Mouse (Mus musculus) midbrain, postnatal 0 days (tissue): ENCODE data around the gene Gpr6. TPM values are rescaled to one million over a fixed set of nuclear protein-coding genes. Genes with fewer than 3 reads are reported as not detected.
A peak's percentile ranks its signal among the peaks of the same experiment; 100 is the strongest.

Experiments
- ATAC-seq: fragments of 200-750 bp; cut with Nextera tagmentation; 2 replicates; pipeline ENCODE4 v1.8.0; 2017; ENCODE audit warnings: moderate number of reproducible peaks, mild to moderate bottlenecking, moderate TSS enrichment, moderate library complexity; ENCODE audit not compliant: low FRiP score
- DNase-seq: peaks from one replicate; pipeline ENCODE4 v3.0.0-alpha.2; 2015; ENCODE audit warnings: low spot score
- H3K27ac ChIP-seq: fragments of 300-500 bp; sonication (generic); 2 replicates; pipeline ENCODE4 v1.5.1; 2014; ENCODE audit warnings: low read depth, mild to moderate bottlenecking, low read length, mixed read lengths
- H3K27me3 ChIP-seq: fragments of 300-500 bp; sonication (generic); 2 replicates; pipeline ENCODE4 v1.6.1; 2014; ENCODE audit warnings: low read length, control low read depth, mixed read lengths; ENCODE audit not compliant: insufficient read depth
- H3K36me3 ChIP-seq: fragments of 300-500 bp; sonication (generic); 2 replicates; pipeline ENCODE4 v1.6.1; 2014; ENCODE audit warnings: low read length, control low read depth, mixed read lengths; ENCODE audit not compliant: insufficient read depth
- H3K4me1 ChIP-seq: fragments of 300-500 bp; sonication (generic); 2 replicates; pipeline ENCODE4 v1.6.1; 2014; ENCODE audit warnings: mild to moderate bottlenecking, control low read depth, antibody characterized with exemption, low read length, mixed read lengths; ENCODE audit not compliant: insufficient read depth
- H3K4me2 ChIP-seq: fragments of 300-500 bp; sonication (generic); 2 replicates; pipeline ENCODE4 v1.6.1; 2014; ENCODE audit warnings: low read depth, mild to moderate bottlenecking, low read length, mixed read lengths; ENCODE audit not compliant: poor library complexity, severe bottlenecking
- H3K4me3 ChIP-seq: fragments of 300-500 bp; sonication (generic); 2 replicates; pipeline ENCODE4 v1.5.1; 2014; ENCODE audit warnings: low read depth, mild to moderate bottlenecking, low read length, moderate library complexity
- H3K9ac ChIP-seq: fragments of 300-500 bp; sonication (generic); replicated peaks from 2 replicates; pipeline ENCODE4 v1.6.1; 2014; ENCODE audit warnings: mild to moderate bottlenecking, low read length, moderate library complexity, mixed read lengths; ENCODE audit not compliant: poor library complexity, severe bottlenecking
- H3K9me3 ChIP-seq: fragments of 300-500 bp; sonication (generic); 2 replicates; pipeline ENCODE4 v1.6.1; 2016; ENCODE audit warnings: low read length, control low read depth
- CTCF ChIP-seq: IDR thresholded peaks from 2 replicates; pipeline ENCODE4 v1.5.1; 2016; ENCODE audit warnings: antibody characterized with exemption, mild to moderate bottlenecking
- WGBS: fragments of 180-500 bp; shearing (Covaris S2); extraction: QIAGEN DNeasy Blood & Tissue Kit; methylation state at CpG from one replicate; pipeline ENCODE4 v1.1.7; 2014; 5-methylcytosine and 5-hydroxymethylcytosine counted together
- polyA plus RNA-seq: library from polyadenylated mRNA; unstranded; fragments of >200 nt; fragmentation: Nextera tagmentation; extraction: Ambion mirVana; gene quantifications from 2 replicates; pipeline ENCODE4 v1.2.1, GENCODE M21; 2015
- total RNA-seq: library from RNA; depleted of rRNA; stranded (reverse); fragments of >200 nt; gene quantifications from 2 replicates; pipeline ENCODE4 v1.2.3, GENCODE M21; 2014; rRNA removed

The Gpr6 gene
- total RNA-seq, result 6.5 and 7.1 TPM in 2 replicates
- 1.6 and 2.4 TPM in 2 replicates for polyA plus RNA-seq

DNA sequence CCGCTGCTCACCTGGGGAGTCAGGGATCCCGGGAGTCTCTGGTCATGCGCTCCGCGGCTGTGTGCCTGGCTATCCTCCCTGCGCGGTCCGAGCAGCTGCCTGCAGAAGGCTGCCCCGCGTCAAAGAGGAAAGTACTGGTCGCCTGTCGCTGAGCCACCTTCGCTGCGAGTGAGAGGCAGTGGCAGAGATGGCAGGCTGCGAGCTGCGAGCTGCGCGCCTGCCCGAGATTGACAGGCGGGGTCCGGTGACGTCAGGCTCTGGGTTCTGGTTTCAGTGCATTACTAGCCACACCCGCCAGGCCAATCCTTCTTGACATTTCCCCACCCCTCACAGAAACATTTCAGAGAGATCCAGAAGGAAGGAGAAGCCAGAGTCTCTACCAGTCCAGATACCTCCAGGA is at the start of gene Gpr6:
Gene Gpr6, minus strand, starts transcription at position 170 of the 400 bp plus-strand sequence.
- WGBS, result 1% methylated on average over 23 of the region's 23 CpGs
- no peaks in the 10 kb centered on the region for H3K27me3 ChIP-seq

DNA sequence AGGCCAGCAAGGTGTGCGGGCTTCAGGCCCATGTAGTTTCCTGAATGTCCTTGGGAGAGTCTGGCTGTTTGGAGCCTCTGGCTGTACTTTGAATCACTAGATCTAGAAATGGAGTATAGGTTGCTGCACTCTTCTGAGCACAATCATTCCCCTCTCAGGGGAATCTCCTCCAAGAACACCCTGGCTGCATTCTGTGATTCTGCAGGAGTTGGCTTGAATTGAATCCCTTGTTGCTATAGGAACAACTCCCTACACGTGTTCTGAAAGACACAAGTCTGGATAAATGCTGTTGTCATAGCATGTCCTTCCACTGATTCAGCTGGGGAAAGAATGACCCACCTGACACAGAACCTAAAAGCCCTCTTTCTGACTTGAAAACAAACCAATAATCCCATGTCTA is 28.0 kb upstream of the Gpr6 start:
- TF ChIP-seq CTCF, result peak; percentile 22; the same call in 1 of the 2 replicates
- Histone ChIP-seq H3K36me3 (no peaks in the 10 kb centered on the region), H3K4me1 (peaks cover 3% of the 10 kb centered on the region), H3K27ac (no peak overlapping the region), H3K4me3 (no peak overlapping the region), H3K9me3 (no peaks in the 10 kb centered on the region), H3K9ac (no peak overlapping the region), H3K4me2 (no peak overlapping the region), H3K27me3 (no peaks in the 10 kb centered on the region)
- ATAC-seq (no peak), DNase-seq (peak; percentile 34)
- WGBS, result 40% methylated on average over 2 of the region's 2 CpGs

More for the DNA sequence above, at the start of gene Gpr6:
- peak within 1 kb of the TSS; percentile 39 for H3K27ac ChIP-seq
- H3K4me3 ChIP-seq, result peak within 1 kb of the TSS; percentile 57
- peak within 1 kb of the TSS; percentile 39 for H3K9ac ChIP-seq
- 0 out of 2 replicates have a peak, but pooled peaks cover 4% of the 10 kb centered on the region for H3K4me1 ChIP-seq
- H3K36me3 ChIP-seq, result no peaks in the 10 kb centered on the region
- peak; percentile 31; the same call in 1 of the 2 replicates for TF ChIP-seq CTCF
- peak; percentile 60 for DNase-seq
- ATAC-seq, result peak; percentile 63
- peak within 1 kb of the TSS; percentile 76 for H3K4me2 ChIP-seq
- no peaks in the 10 kb centered on the region for H3K9me3 ChIP-seq

DNA sequence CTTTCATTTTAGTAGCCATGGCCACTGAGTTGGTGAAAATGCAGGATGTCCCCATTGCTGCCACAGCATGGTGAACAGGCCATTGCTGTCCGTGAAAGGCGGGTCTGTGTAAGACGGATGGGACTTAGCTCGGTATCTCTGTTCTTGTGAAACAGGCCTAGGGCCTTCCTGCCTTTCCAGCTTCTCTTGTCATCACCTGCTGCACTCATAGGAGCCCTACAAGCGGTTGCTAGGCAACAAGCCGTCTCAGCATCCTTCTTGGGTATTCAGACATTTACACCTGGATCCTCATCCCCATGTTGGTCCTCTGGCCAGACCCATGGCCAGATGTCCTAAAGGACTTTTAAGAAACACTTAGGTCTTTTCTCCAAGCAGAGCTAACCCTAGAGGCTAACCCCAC is 26.1 kb upstream of the Gpr6 start:
- Histone ChIP-seq H3K4me1 (peaks cover 3% of the 10 kb centered on the region), H3K9ac (no peak overlapping the region), H3K27ac (no peak overlapping the region), H3K27me3 (no peaks in the 10 kb centered on the region), H3K36me3 (no peaks in the 10 kb centered on the region), H3K9me3 (no peaks in the 10 kb centered on the region), H3K4me2 (no peak overlapping the region), H3K4me3 (no peak overlapping the region)
- 51% methylated on average over 6 of the region's 6 CpGs for WGBS
- DNase-seq, result peak; percentile 74
- no peak for TF ChIP-seq CTCF
- peak; percentile 48; the same call in 1 of the 2 replicates for ATAC-seq

GRCm38 (mm10) chr10:41088852-41089251 is 16.8 kb upstream of the Gpr6 start:
- ATAC-seq (no peak), DNase-seq (no peak)
- H3K4me3 ChIP-seq, result no peak overlapping the region
- 75% methylated on average over 7 of the region's 7 CpGs for WGBS
- H3K36me3 ChIP-seq, result no peaks in the 10 kb centered on the region
- no peak overlapping the region for H3K27ac ChIP-seq
- H3K9me3 ChIP-seq, result no peaks in the 10 kb centered on the region
- no peaks in the 10 kb centered on the region for H3K4me1 ChIP-seq
- H3K27me3 ChIP-seq, result no peaks in the 10 kb centered on the region
- H3K4me2 ChIP-seq, result no peak overlapping the region
- H3K9ac ChIP-seq, result no peak overlapping the region
- TF ChIP-seq CTCF, result no peak

- ATAC-seq, result peak; percentile 15; the same call in 1 of the 2 replicates
- Histone ChIP-seq H3K4me1 (0 out of 2 replicates have a peak, but pooled peaks cover 4% of the 10 kb centered on the region), H3K9ac (peak overlapping the region; percentile 39), H3K9me3 (no peaks in the 10 kb centered on the region), H3K27me3 (no peaks in the 10 kb centered on the region), H3K27ac (peak overlapping the region; percentile 39), H3K4me2 (peak overlapping the region; percentile 76), H3K36me3 (no peaks in the 10 kb centered on the region), H3K4me3 (peak overlapping the region; percentile 57)
- 2% methylated on average over 11 of the region's 11 CpGs for WGBS
- peak; percentile 35 for DNase-seq
- TF ChIP-seq CTCF, result no peak
Observed at GRCm38 (mm10) chr10:41071696-41072095, 389 bp downstream of the Gpr6 start.
